Mouse (Mus musculus): ENCODE results near the gene Nbeal2. TPM values are rescaled to one million over a fixed set of nuclear protein-coding genes. Genes with fewer than 3 reads are reported as not detected.

Gene Nbeal2
- total RNA-seq, 2 experiments from 2014 or later: 35.9 to 52.5 TPM

DNA sequence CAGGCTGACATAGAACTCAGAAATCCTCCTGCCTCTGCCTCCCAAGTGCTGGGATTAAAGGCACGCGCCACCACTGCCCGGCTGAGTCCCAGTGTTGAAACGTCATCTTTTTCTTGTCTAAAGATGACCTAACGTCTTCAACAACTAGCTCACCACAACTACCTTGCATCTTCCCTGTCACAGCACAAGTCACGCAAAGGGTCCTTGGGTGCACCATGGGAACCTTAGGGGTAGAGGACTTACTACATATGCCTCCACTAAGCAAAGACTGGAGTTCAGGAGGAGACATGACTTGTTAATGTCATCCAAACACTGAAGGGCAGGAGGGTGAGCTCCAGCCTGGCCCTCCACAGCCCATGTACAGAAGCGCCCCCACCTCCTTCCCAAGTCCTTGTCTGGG, 33.3 kb downstream of the Nbeal2 start:
- no peak for ATAC-seq (ENCODE audit: poor library complexity, severe bottlenecking)

DNA sequence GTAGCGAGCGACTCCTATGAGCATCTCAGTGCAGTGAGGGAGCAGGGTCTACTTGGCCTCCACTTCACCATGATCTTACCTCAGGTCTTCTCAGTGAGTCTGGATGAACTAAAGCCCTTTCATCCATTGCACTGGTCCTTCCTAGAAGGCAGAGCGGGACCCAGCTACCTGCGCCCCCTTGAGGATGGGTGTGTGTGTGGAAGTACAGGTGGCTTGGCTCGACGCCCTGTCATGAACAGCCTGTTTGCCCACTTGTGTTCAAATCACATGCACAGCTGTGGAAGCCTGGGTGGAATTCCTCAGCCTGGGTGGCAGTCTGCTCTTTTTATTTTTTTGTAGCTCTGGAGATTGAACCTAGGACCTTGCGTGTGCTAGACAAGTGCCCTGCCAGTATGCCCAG, 33.8 kb downstream of the Nbeal2 start:
- ATAC-seq (ENCODE audit: poor library complexity, severe bottlenecking): no peak

DNA sequence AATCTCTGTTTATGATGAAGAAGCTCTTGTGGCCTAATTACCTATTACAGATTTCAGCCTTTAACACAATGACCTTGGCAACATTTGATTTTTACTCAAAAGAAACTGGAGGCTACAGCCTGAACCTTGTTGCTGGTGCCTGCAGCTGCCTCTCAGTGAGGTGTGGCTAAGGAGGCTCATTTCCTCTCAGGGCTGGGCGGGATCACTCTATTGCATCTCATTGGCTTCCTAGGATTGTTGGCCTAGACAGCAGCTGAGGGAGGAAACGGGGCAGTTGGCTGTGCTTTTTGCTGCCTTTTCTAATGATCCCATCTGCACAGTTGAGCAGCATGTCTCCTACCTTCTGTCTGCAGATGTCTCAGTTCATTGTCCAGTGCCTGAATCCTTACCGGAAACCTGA, 36.9 kb downstream of the Nbeal2 start:
- no peak for ATAC-seq (ENCODE audit: poor library complexity, severe bottlenecking)

DNA sequence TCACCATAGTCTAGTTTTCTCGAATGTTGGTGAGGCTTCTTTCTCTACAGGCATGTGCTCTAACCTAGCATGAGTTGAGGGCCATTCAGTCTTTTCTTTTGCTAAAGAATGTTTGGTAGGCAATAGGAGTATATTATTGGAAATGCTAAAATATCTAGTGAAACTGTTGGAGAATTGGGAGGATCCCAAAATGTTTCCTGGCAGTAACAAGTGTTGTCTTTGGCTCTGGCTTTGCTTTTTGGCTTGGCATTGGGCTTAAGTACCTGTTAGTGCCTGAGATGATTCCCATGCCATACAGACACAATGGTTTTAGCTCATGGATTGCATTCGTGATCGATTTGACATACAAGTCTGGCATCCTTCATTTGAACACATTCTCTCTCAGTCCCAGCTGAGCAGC, 42.5 kb downstream of the Nbeal2 start:
- ATAC-seq (ENCODE audit: poor library complexity, severe bottlenecking): no peak

DNA sequence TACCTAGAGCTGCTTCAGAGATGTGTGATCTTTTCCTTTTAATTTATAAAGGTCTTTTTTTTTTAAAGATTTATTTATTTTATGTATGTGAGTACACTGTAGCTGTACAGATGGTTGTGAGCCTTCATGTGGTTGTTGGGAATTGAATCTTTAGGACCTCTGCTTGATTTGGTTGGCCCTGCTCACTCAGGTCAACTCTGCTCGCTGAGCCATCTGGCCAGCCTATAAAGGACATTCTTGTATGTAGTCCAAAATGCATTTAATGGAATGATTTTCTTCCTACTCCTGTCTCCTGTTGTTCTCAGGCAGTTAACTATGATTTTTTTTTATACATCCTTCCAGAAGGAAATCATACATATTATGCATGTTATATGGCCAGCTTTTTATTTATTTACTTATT, 70.4 kb downstream of the Nbeal2 start:
- ATAC-seq (ENCODE audit: poor library complexity, severe bottlenecking): no peak

GRCm38 (mm10) chr9:110582161-110582560, 71.8 kb downstream of the Nbeal2 start:
- ATAC-seq (ENCODE audit: poor library complexity, severe bottlenecking): no peak

Other genes starting within 250 kb of the Nbeal2 start
- gene Ptpn23, start 245.9 kb downstream of the Nbeal2 start, total RNA-seq (2015): 7.2 and 11.5 TPM in 2 replicates
- gene Ptpn23, start 245.9 kb downstream of the Nbeal2 start, total RNA-seq (2017): 2.9 and 5.9 TPM in 2 replicates
- gene Ngp, start 234.4 kb downstream of the Nbeal2 start, total RNA-seq (2015): 7,759 and 10,303 TPM in 2 replicates
- gene Ngp, start 234.4 kb downstream of the Nbeal2 start, total RNA-seq (2017): 2,992 and 4,182 TPM in 2 replicates
- 19.8 and 21.9 TPM in 2 replicates for gene Klhl18, start 177.5 kb downstream of the Nbeal2 start, total RNA-seq (2015)
- 16.7 and 18.8 TPM in 2 replicates for gene Klhl18, start 177.5 kb downstream of the Nbeal2 start, total RNA-seq (2017)
- gene Kif9, start 177.2 kb downstream of the Nbeal2 start, total RNA-seq (2015): 1.1 and 1.6 TPM in 2 replicates
- 2.2 and 3.3 TPM in 2 replicates for gene Kif9, start 177.2 kb downstream of the Nbeal2 start, total RNA-seq (2017)
- gene Setd2, start 121.6 kb downstream of the Nbeal2 start, total RNA-seq (2015): 109 and 127 TPM in 2 replicates
- 159 and 176 TPM in 2 replicates for gene Setd2, start 121.6 kb downstream of the Nbeal2 start, total RNA-seq (2017)
- gene Nradd, start 29.7 kb downstream of the Nbeal2 start, total RNA-seq (2015): 4.6 and 5.2 TPM in 2 replicates
- gene Nradd, start 29.7 kb downstream of the Nbeal2 start, total RNA-seq (2017): 2.0 and 3.5 TPM in 2 replicates
- gene Ccdc12, start 2.3 kb upstream of the Nbeal2 start, total RNA-seq (2015): 204 and 210 TPM in 2 replicates
- 165 and 180 TPM in 2 replicates for gene Ccdc12, start 2.3 kb upstream of the Nbeal2 start, total RNA-seq (2017)
- not detected in 2 replicates for gene Myl3, start 87.7 kb upstream of the Nbeal2 start, total RNA-seq (2015)
- not detected in 2 replicates for gene Myl3, start 87.7 kb upstream of the Nbeal2 start, total RNA-seq (2017)
- not detected in 2 replicates for gene Pth1r, start 93.0 kb upstream of the Nbeal2 start, total RNA-seq (2015)
- gene Pth1r, start 93.0 kb upstream of the Nbeal2 start, total RNA-seq (2017): 0.77 TPM in 1 of 2 replicates, not detected in the other
- not detected in 2 replicates for gene Prss42, start 144.0 kb upstream of the Nbeal2 start, total RNA-seq (2015)
- not detected in 2 replicates for gene Prss42, start 144.0 kb upstream of the Nbeal2 start, total RNA-seq (2017)
- not detected in 2 replicates for gene Prss44, start 159.8 kb upstream of the Nbeal2 start, total RNA-seq (2015)
- gene Prss44, start 159.8 kb upstream of the Nbeal2 start, total RNA-seq (2017): not detected in 2 replicates
- not detected in 2 replicates for gene Prss43, start 172.5 kb upstream of the Nbeal2 start, total RNA-seq (2015)
- not detected in 2 replicates for gene Prss43, start 172.5 kb upstream of the Nbeal2 start, total RNA-seq (2017)
- not detected in 2 replicates for gene Prss45, start 180.4 kb upstream of the Nbeal2 start, total RNA-seq (2015)
- gene Prss45, start 180.4 kb upstream of the Nbeal2 start, total RNA-seq (2017): not detected in 2 replicates
- not detected in 2 replicates for gene Prss46, start 190.3 kb upstream of the Nbeal2 start, total RNA-seq (2015)
- gene Prss46, start 190.3 kb upstream of the Nbeal2 start, total RNA-seq (2017): not detected in 2 replicates
- gene Prss50, start 203.8 kb upstream of the Nbeal2 start, total RNA-seq (2015): 1.0 TPM in 1 of 2 replicates, not detected in the other
- 0.15 TPM in 1 of 2 replicates, not detected in the other for gene Prss50, start 203.8 kb upstream of the Nbeal2 start, total RNA-seq (2017)
- 0.29 and 0.48 TPM in 2 replicates for gene Als2cl, start 225.7 kb upstream of the Nbeal2 start, total RNA-seq (2015)
- gene Als2cl, start 225.7 kb upstream of the Nbeal2 start, total RNA-seq (2017): 0.61 and 2.9 TPM in 2 replicates
- 0.05 TPM in 1 of 2 replicates, not detected in the other for gene Tmie, start 226.0 kb upstream of the Nbeal2 start, total RNA-seq (2015)
- not detected in 2 replicates for gene Tmie, start 226.0 kb upstream of the Nbeal2 start, total RNA-seq (2017)